Mouse (Mus musculus): Measurements from ENCODE around the gene Nrp1.

The Nrp1 gene

DNA sequence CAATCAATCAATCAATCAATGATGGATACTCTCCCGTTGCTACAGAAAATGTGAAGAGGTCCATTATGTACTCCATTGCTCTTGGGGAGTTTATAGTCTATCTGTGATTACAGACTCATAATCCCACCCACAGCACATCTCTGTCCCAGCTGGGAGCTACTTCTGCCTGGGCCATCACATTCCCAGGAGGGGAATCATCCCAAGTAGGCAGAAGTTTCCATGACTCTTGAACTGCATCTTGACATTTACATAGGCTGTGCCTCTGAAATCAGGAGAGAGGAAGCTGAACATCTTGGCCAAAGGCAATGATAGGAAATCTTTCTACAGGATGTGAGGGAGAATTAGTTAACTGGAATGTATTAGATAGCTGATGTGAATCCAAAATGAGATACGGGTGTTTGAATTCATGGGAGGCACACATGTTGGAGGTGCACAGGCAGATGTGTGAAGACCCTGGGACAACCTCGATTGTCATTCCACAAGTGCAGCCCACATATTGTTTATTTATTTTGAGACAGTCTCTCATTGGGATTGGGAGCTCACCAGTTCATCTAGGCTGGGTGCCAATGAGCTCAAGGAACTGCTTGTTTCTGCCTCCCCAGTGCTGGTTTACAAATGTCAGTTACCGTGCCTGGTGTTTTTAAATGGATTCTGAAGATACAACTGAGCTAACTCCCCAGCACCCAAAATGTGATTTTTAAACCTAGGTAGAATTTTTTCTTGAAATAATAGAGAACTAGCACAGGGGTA lies 108.5 kb downstream of the Nrp1 start:
- DNase-seq (ENCODE audit: low spot score) = no peak

DNA sequence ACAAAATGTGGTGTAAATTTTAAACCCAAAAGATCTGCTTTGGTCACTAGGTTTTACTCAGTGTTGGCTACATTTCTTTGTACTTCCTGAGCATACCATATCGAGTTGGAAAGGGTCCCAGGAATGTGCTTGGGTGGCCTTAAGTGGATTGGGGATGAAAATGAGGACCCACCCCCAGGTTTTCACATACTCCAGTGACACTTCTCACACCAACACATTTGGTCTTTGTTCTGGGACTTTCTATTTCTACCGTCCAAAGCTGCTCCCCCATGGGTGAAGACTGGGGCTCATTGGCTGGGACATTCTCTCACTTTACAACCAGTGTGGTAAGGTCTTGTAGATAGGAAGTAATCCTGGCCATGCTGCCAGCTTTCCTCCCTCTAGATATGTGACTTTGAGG lies 111.7 kb downstream of the Nrp1 start:
- DNase-seq (ENCODE audit: low spot score) = no peak

DNA sequence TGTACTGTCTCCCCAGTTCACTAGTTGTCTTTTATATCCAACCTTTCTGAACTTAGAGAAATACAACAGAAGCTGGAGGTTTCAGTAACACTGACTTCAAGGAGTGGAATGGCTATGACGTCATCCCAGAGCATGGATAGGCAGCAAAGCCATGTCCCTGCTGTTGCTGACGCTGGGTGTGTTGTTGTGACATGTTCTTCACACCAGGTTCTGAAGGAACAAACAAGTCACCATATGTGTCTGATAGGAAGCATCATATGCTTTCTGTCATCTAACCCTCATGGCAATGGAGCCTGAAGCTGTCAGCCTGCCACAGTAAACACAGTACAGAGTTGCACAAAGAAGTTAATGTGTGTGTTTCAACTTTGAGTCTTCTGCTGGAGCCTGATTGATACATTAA lies 112.8 kb downstream of the Nrp1 start:
- DNase-seq (ENCODE audit: low spot score) = no peak

DNA sequence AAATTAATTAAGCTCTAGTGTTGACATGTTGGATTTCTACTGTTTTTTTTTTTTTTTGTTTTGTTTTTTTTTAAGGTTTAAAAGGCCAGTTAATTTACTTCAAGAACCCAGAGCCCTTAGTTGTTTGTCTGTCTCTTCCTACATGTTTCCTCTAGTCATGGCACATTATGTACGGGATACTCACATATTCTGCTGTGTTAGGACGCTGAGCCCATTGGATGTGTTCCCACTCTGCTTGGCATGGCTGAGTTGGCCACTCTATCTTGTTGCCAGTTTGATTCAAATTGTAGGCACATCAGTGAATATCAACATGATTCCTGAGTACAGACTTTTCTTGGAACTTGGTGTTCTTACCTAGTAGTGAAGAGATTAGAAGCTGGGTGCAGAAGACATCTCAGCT lies 114.5 kb downstream of the Nrp1 start:
- DNase-seq (ENCODE audit: low spot score) = no peak

DNA sequence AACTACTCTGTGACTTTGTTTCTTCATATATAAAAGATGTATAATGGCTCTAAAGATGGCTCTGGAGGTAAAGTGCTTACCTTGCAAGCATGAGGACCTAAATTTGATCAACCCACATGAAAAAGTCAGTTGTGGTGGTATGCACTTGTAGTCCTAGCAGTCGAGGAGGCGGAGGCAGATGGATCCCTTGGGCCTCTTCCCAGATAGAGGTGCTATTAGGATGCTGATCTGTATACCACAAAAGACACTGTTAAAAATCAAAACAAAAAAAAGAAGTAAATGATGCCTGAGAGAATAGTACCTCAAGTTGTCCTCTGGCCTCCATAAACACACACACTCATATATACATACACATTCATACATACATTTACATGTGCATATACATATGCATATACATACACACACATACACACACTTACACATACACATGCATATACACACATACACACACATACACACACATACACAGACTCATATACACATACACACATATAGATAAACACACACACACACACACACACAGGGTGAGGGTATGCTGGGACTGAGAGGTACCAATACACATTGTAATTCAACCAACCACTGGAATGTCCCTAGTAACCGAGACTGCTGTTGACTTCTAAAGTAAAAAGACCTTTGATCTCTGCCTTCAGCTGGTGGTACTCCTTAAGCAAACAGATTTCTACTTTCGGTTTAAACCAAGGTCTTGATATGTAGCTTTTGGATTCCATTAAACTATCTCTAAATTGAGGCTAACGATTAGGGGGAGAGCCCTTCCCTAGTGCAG lies 115.2 kb downstream of the Nrp1 start:
- DNase-seq (ENCODE audit: low spot score) = no peak

DNA sequence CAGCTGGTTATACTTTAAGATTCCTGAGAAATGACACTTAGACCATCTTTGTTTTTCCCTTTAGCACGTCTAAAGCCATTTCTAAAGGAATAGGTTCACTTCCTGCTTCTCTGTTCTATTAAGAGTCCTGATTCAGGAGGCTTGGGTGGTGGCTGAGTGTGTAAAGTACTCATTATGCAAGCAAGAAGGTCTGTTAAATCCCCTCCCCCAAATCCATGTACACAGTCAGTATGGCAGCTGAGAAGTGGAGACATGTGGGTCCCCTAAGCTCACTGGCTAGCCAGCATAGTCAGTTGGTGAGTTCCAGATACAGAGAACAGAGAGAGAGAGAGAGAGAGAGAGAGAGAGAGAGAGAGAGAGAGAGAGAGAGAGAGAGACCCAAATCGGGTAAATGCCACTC lies 116.2 kb downstream of the Nrp1 start:
- no peak for DNase-seq (ENCODE audit: low spot score)

DNA sequence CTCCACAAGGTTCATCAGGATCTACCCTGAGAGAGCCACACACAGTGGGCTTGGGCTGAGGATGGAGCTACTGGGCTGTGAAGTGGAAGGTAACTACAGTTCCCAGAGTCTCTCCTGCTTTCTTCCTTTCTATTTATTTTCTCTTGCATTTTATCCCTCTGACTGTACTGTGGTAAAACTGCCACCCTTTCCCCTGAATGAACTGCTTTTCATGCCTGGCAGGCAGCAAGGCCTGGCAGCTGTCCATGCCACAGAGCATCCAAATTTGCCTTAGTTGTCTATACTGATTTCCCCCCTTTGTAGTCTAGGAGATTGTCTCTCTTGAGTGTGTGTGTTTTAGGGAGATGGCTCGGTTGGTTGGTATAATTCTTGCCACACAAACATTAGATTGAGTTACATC lies 117.8 kb downstream of the Nrp1 start:
- DNase-seq (ENCODE audit: low spot score) = no peak

DNA sequence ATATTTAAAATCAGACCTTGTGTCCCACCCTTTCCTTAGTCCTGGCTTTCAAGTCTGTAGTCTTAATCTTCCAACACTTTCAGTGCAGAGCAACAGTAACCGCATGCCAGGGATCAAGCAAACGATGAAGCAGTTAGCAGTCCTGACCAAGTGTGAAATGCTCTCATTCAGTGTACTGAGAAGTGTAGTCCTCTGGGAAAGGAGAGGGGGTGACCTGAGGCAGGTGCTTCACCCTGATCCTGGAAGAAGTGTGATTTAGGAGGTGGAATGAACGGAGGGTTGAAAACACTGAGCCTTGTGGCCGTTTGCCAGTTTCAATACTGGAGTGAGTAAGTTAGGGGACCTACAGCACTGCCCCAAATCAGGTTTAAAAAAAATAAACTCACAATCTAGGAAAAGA lies 119.6 kb downstream of the Nrp1 start:
- no peak for DNase-seq (ENCODE audit: low spot score)

DNA sequence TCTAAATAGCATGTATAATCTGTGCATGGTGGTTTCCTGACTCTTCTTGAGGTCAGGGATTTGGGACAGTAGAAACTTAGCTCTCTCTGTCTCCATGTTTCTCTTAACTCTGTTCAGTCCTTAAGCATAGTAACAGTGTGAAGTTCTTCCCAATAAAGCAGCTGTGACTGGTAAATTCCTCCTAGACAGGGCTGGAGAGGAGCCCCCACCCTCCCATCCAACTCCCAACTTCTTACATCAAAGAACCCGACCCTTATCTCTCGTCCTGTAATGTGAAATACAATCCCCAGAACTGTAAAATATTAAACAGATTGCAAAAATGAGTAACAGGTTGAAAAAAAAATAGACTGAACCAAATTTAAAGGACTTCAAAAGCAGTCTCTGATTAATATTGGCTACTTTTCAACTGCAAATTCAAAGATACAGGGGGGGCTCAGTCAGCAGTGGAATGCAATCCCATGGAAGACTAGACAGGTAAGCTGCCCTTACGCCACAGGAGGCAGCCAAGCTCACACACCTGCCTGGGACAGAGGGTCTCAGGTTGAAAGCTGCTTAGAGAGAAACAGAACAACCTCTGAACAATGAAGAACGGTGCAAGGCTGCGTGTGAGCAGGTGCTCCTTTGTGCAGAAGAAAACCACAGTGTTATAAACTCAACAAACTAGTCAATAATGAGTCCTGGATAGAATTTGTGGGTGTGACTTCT lies 121.1 kb downstream of the Nrp1 start:
- no peak for DNase-seq (ENCODE audit: low spot score)

DNA sequence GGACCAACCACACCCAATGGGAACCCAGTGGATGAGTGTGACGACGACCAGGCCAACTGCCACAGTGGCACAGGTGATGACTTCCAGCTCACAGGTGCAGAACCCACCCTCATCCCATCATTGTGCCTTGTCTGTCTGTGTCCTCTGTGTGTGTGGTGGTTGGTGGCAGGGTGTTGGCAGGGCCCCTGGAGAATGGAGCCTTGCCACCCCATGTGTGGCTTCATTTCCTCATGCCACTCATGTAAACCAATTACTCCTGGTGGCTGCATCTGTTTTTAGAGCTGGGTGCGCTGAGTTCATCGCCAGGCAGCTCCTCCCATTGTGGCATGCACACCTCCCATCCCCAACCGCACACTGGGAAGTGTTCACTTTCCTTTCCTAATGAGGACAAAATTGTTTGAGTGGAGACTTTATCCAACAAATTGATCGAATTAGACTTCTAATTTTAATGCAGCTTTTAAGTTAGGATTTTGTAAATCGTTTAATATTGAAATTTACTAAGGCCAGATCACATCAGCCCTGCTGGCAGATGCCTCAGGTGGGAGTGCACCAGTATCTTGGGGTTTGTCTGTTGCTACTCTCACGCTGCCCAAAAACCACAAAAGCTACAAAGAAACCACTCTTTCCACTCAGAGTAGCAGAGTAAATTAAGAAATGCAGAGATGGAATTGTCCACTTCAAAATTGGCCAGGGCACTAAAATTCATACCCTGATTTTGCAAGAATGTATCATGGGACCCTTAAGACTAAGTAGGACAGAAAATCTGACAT lies 122.7 kb downstream of the Nrp1 start:
- DNase-seq (ENCODE audit: low spot score) = no peak

DNA sequence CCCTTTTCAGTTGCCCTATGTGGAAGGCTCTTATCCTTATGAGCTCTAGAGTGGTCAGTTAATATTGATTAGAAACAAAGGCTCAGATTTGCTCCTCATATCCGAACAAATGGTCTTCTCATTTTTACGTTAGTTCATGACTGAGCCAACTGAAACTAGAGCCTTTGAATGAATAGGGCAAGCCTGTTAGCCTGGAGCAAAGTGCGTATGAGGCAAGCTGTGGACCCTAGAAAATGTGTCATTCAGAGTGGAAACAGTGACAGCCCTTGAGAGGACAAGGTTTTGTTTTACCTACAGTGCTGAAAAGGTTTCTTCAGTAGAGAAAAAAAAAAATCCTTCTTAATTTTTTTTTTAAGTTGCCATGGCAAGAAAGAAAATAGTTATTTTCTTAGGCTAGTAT lies 124.9 kb downstream of the Nrp1 start:
- DNase-seq (ENCODE audit: low spot score) = no peak

DNA sequence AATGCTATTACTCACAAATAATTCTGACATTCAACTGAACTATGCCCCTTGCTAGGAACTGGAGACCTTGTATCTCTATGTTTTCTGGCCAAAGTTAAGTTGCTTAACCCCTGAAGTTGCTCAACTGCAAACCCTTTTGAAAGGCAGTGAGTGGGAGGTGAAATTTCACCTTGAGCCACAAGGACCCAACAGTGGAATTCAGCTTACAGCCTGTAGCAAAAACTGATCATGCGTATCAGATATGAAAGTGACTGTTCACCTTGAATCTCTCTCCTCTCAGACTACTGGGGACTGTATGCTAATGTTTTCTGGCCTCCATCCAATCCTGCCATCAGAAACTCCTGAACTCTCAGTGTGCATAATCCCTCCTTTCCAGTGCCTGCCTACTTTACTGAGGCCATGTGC lies 126.3 kb downstream of the Nrp1 start:
- DNase-seq (ENCODE audit: low spot score) = no peak

DNA sequence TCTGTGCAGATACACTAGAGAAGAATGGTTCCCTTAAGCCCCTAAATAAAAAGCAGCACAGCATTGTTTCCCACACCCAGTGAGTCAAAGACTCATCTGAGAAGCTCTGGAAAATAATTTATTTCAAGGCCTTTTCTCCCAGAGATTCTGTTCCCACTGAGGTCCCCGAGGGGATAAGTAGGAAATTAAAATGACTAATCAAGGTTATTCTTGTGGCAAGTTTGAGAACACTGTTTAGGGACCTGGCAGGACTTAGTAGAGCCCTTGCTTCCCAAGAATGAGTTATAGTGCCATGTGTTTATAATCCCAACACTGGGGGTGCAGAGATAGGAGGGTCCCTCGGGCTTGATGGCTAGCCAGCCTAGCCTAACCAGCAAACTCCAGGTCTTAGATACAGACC lies 127.6 kb downstream of the Nrp1 start:
- no peak for DNase-seq (ENCODE audit: low spot score)

DNA sequence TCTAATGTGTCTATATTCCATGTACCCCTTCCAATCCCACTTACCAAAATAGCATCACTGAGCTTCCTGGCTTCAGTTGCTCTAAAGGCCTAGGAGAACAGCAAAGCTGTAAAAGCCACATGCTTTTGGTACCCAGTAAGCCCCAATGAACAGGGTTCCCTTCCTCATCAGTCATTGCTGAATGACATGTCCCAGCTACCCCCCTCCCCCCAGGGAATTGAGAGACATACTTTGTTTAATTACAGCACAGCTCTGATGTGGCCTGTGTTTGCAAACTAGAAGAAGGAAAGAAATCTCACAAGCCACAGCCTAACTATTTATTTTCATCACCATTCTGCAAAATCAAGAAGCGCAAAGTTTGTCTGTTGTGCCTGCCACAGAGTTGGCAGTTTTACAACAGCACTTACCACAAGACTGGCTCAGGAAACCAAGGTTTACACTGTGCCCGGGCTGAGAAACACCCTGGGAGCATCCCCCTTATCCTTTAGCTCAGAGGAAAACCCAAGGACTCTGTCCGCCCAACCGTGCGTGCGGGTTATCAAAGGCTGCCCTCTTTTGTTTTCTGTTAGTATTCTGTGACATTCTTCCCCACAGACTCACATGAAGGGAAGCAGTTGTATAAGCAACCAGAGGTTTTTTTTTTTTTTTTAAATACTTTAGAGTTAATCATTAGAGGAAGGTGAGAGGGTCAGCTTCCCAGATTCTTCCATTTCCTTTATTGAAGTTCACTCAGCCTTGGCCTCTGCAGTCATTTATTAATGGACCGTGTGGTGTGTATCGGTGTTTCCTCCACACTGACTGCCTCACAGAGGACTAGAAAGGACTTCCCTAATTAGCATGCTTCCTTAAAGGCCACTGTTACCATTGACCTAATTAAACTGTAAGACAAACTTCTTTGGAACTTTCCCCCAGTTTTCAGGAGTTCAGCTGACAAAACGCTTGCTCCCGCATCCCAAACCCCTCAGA lies 129.8 kb downstream of the Nrp1 start:
- DNase-seq (ENCODE audit: low spot score) = no peak

DNA sequence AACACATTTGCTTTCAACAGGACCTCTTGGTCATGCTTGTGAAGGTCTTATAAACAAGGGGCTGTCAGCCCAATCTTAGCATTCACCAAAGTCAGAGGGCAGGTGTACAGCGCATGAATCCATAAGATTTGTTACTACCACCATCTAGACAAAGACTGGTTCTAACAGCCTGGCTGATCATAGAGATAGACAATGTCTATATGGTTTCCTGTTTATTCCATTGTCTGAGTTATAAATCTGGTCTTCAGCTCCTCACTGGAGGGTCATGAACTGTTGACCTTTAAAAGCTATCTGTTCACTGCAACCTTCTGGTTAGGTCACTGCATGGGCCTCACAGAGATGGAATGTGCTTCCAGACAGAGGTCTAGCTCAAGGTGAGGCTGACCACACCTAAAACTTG lies 130.9 kb downstream of the Nrp1 start:
- no peak for DNase-seq (ENCODE audit: low spot score)

DNA sequence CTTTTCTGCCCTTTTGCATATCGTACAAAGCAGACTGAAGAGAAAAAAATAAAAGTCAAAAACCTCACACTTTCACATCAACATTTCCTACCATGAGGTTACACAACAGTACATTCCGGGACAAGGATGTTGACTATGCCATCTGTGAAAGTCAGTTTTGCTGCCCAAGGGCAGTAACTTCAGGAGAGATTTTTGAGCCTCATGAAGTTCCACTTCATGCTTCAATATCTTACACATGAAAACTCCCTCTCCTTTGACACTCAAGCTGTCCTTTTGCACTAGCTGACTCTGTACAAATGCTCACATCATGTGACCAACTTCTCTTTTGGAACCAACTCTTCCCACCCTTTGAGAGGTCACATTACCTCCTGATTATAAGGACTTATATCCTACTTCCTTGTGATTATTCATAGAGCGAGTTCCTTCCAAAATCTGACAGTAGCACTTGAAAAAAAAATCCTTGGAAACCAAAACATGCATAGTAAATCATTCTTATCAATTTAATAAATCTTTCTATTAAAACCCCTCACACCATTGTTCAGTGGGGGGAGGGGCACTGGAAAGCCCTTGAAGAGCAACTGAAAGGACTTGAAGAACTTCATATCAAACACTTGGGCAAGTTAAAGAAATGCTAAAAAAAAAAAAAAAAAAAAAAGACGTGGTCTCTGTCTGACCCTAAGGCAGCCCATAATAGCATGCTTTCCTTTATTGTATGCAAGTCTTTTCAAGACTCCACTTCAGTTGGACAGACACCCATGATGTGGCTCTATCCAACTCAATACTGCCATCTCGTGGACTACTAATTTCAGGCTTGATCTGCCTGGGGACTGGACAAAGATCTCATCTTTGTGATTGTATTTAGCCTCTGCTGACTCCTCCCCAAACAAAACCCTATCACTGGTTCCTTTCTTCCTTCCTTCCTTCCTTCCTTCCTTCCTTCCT lies 133.0 kb downstream of the Nrp1 start:
- peak; percentile 72 for DNase-seq (ENCODE audit: low spot score)

DNA sequence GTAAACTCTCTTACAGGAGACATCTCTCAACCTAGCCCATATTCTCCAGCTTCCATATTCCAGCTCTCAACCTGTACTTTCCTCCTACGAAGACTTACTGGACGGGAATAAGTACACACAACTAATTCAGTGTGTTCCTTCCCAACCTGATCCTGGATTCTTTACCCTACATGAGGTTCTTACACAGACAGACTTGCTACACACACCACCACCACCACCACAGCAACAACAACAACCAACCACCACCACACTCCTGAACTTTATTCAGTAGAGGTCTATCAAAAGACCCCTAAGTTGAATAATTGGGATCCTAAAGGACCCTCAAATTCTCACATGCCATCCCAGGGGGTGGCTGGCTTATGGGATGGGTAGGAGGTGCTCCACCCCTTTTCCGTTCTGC lies 135.4 kb downstream of the Nrp1 start:
- DNase-seq (ENCODE audit: low spot score) = no peak

DNA sequence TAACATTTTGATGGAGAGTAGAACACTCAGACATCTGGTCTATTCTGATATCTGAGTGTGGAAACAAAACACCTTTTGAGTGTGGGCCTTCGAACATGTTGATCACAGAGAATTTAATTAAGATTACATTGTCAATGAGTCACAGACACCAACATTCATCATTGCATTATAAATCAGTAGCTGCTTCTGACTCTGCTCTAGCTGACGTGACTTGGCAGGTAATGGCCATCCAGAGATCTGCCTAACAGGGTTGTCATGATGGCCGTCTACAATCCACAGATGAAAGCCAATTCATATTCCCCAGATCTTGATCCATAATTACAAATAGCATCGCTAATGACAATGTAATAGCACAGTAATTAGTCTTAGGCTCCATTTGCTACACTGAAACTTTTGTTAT lies 140.4 kb downstream of the Nrp1 start:
- no peak for DNase-seq (ENCODE audit: low spot score)

DNA sequence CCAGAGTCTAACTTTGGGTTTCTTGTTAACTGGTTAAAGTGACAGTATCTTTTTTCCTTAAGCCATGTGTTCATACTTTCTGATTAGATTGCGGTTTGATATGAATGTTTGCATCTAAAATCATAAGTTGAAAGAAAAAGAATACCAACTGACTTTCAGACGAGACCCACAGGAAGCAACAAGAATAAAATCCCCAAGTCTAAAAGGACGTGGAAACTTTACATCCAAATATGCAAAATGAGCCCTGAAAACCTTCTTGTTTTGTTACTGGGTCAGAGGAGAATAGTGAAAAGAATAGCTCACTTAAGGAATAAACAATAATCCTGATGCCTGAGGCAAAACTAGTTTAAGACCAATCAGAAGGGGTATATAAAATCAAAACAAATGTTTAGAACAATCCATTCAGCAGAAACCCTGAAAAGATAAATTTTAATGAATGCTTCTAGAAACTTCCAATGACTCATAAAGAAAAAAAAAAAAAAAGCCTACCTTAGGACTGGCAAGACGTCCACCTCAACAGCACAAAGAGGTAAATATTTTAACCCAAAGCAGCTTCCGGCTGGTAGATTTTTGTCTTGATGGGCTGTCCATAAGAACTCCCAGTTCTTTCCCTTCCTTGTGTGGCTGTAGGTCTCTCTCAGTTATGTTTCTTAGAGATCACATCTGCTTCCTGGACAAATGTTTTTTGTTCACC lies 145.9 kb downstream of the Nrp1 start:
- no peak for DNase-seq (ENCODE audit: low spot score)

Data from urinary bladder, postnatal 14 days (tissue).